Mouse (Mus musculus): ENCODE measurements at regions not wholly inside any gene's neighbourhood (a gene's known extent, or its start where the extent isn't known, plus 50 kb on each side); places are given as distances from the start of the nearest gene placed in this dataset.

- Histone ChIP-seq H3K27ac (ENCODE audit: low read length) (no peak overlapping the region), H3K4me3 (ENCODE audit: low read length) (no peak overlapping the region), H3K36me3 (ENCODE audit: control insufficient read depth, insufficient read depth) (no peaks in the 10 kb centered on the region), H3K9ac (ENCODE audit: low read length) (no peak overlapping the region), H3K4me1 (ENCODE audit: control insufficient read depth, insufficient read depth, low read length) (no peaks in the 10 kb centered on the region; the same call in 1 of the 2 replicates), H3K9me3 (replicated peaks; ENCODE audit: control insufficient read depth, low read length) (no peaks in the 10 kb centered on the region), H3K4me2 (ENCODE audit: low read depth, low read length) (no peak overlapping the region), H3K27me3 (ENCODE audit: control insufficient read depth, insufficient read depth, low read length) (no peaks in the 10 kb centered on the region)
- WGBS = 64% methylated on average over 3 of the region's 3 CpGs
- no peak for ATAC-seq (replicated peaks; ENCODE audit: extremely low read depth, insufficient read depth, low FRiP score)
Measured at GRCm38 (mm10) chr15:67423922-67424321, 923.2 kb upstream of the Lrrc6 start.

- Histone ChIP-seq H3K36me3 (ENCODE audit: control insufficient read depth, insufficient read depth) (no peaks in the 10 kb centered on the region), H3K4me1 (ENCODE audit: control insufficient read depth, insufficient read depth, low read length) (no peaks in the 10 kb centered on the region), H3K9ac (ENCODE audit: low read length) (no peak overlapping the region), H3K4me3 (ENCODE audit: low read length) (no peak overlapping the region), H3K4me2 (ENCODE audit: low read depth, low read length) (no peak overlapping the region), H3K27ac (ENCODE audit: low read length) (no peak overlapping the region), H3K9me3 (replicated peaks; ENCODE audit: control insufficient read depth, low read length) (no peaks in the 10 kb centered on the region), H3K27me3 (ENCODE audit: control insufficient read depth, insufficient read depth, low read length) (no peaks in the 10 kb centered on the region)
- ATAC-seq (replicated peaks; ENCODE audit: extremely low read depth, insufficient read depth, low FRiP score) = no peak
- WGBS = 72% methylated on average over 8 of the region's 8 CpGs
Measured at GRCm38 (mm10) chr15:67422277-67422953, 921.7 kb upstream of the Lrrc6 start.

- no peaks in the 10 kb centered on the region for H3K4me1 ChIP-seq (ENCODE audit: control insufficient read depth, insufficient read depth, low read length)
- no peak for ATAC-seq (replicated peaks; ENCODE audit: extremely low read depth, insufficient read depth, low FRiP score)
- H3K9ac ChIP-seq (ENCODE audit: low read length) = no peak overlapping the region
- no peaks in the 10 kb centered on the region for H3K9me3 ChIP-seq (replicated peaks; ENCODE audit: control insufficient read depth, low read length)
- no peaks in the 10 kb centered on the region for H3K36me3 ChIP-seq (ENCODE audit: control insufficient read depth, insufficient read depth)
- H3K27ac ChIP-seq (ENCODE audit: low read length) = no peak overlapping the region
- H3K27me3 ChIP-seq (ENCODE audit: control insufficient read depth, insufficient read depth, low read length) = no peaks in the 10 kb centered on the region
- no peak overlapping the region for H3K4me2 ChIP-seq (ENCODE audit: low read depth, low read length)
- H3K4me3 ChIP-seq (ENCODE audit: low read length) = no peak overlapping the region
- 59% methylated on average over 6 of the region's 6 CpGs for WGBS
Measured at GRCm38 (mm10) chr15:67420776-67421175, 920.1 kb upstream of the Lrrc6 start.

- H3K4me2 ChIP-seq (ENCODE audit: low read depth, low read length) = no peak overlapping the region
- 96% methylated on average over 1 of the region's 1 CpGs for WGBS
- no peaks in the 10 kb centered on the region for H3K4me1 ChIP-seq (ENCODE audit: control insufficient read depth, insufficient read depth, low read length)
- no peak overlapping the region for H3K4me3 ChIP-seq (ENCODE audit: low read length)
- H3K9ac ChIP-seq (ENCODE audit: low read length) = no peak overlapping the region
- no peak for ATAC-seq (replicated peaks; ENCODE audit: extremely low read depth, insufficient read depth, low FRiP score)
- H3K27ac ChIP-seq (ENCODE audit: low read length) = no peak overlapping the region
- no peaks in the 10 kb centered on the region for H3K27me3 ChIP-seq (ENCODE audit: control insufficient read depth, insufficient read depth, low read length)
- H3K9me3 ChIP-seq (replicated peaks; ENCODE audit: control insufficient read depth, low read length) = no peaks in the 10 kb centered on the region
- no peaks in the 10 kb centered on the region for H3K36me3 ChIP-seq (ENCODE audit: control insufficient read depth, insufficient read depth)
Measured at GRCm38 (mm10) chr15:67419733-67420132, 919.0 kb upstream of the Lrrc6 start.

GRCm38 (mm10) chr15:67417742-67418163, 917.0 kb upstream of the Lrrc6 start:
- Histone ChIP-seq H3K27ac (ENCODE audit: low read length) (no peak overlapping the region), H3K4me1 (ENCODE audit: control insufficient read depth, insufficient read depth, low read length) (no peaks in the 10 kb centered on the region), H3K9ac (ENCODE audit: low read length) (no peak overlapping the region), H3K4me3 (ENCODE audit: low read length) (no peak overlapping the region), H3K27me3 (ENCODE audit: control insufficient read depth, insufficient read depth, low read length) (no peaks in the 10 kb centered on the region), H3K9me3 (replicated peaks; ENCODE audit: control insufficient read depth, low read length) (no peaks in the 10 kb centered on the region), H3K36me3 (ENCODE audit: control insufficient read depth, insufficient read depth) (no peaks in the 10 kb centered on the region), H3K4me2 (ENCODE audit: low read depth, low read length) (no peak overlapping the region)
- WGBS = 63% methylated on average over 2 of the region's 2 CpGs
- no peak for ATAC-seq (replicated peaks; ENCODE audit: extremely low read depth, insufficient read depth, low FRiP score)

- H3K4me3 ChIP-seq (ENCODE audit: low read length) = no peak overlapping the region
- H3K4me1 ChIP-seq (ENCODE audit: control insufficient read depth, insufficient read depth, low read length) = no peaks in the 10 kb centered on the region
- no peaks in the 10 kb centered on the region for H3K27me3 ChIP-seq (ENCODE audit: control insufficient read depth, insufficient read depth, low read length)
- 69% methylated on average over 2 of the region's 2 CpGs for WGBS
- ATAC-seq (replicated peaks; ENCODE audit: extremely low read depth, insufficient read depth, low FRiP score) = no peak
- H3K9me3 ChIP-seq (replicated peaks; ENCODE audit: control insufficient read depth, low read length) = no peaks in the 10 kb centered on the region
- H3K27ac ChIP-seq (ENCODE audit: low read length) = no peak overlapping the region
- H3K9ac ChIP-seq (ENCODE audit: low read length) = no peak overlapping the region
- H3K36me3 ChIP-seq (ENCODE audit: control insufficient read depth, insufficient read depth) = no peaks in the 10 kb centered on the region
- H3K4me2 ChIP-seq (ENCODE audit: low read depth, low read length) = no peak overlapping the region
Measured at GRCm38 (mm10) chr15:67415840-67416239, 915.1 kb upstream of the Lrrc6 start.

- 64% methylated on average over 3 of the region's 3 CpGs for WGBS
- no peaks in the 10 kb centered on the region for H3K27me3 ChIP-seq (ENCODE audit: control insufficient read depth, insufficient read depth, low read length)
- H3K4me2 ChIP-seq (ENCODE audit: low read depth, low read length) = no peak overlapping the region
- no peak overlapping the region for H3K9ac ChIP-seq (ENCODE audit: low read length)
- H3K4me3 ChIP-seq (ENCODE audit: low read length) = no peak overlapping the region
- no peak for ATAC-seq (replicated peaks; ENCODE audit: extremely low read depth, insufficient read depth, low FRiP score)
- no peaks in the 10 kb centered on the region for H3K9me3 ChIP-seq (replicated peaks; ENCODE audit: control insufficient read depth, low read length)
- H3K4me1 ChIP-seq (ENCODE audit: control insufficient read depth, insufficient read depth, low read length) = no peaks in the 10 kb centered on the region
- no peak overlapping the region for H3K27ac ChIP-seq (ENCODE audit: low read length)
- no peaks in the 10 kb centered on the region for H3K36me3 ChIP-seq (ENCODE audit: control insufficient read depth, insufficient read depth)
Measured at GRCm38 (mm10) chr15:67414371-67414930, 913.7 kb upstream of the Lrrc6 start.

GRCm38 (mm10) chr15:67413581-67413980, 912.9 kb upstream of the Lrrc6 start:
- WGBS = 75% methylated on average over 3 of the region's 3 CpGs
- Histone ChIP-seq H3K27ac (ENCODE audit: low read length) (no peak overlapping the region), H3K36me3 (ENCODE audit: control insufficient read depth, insufficient read depth) (no peaks in the 10 kb centered on the region), H3K27me3 (ENCODE audit: control insufficient read depth, insufficient read depth, low read length) (no peaks in the 10 kb centered on the region), H3K4me1 (ENCODE audit: control insufficient read depth, insufficient read depth, low read length) (no peaks in the 10 kb centered on the region), H3K9ac (ENCODE audit: low read length) (no peak overlapping the region), H3K9me3 (replicated peaks; ENCODE audit: control insufficient read depth, low read length) (no peaks in the 10 kb centered on the region), H3K4me3 (ENCODE audit: low read length) (no peak overlapping the region), H3K4me2 (ENCODE audit: low read depth, low read length) (no peak overlapping the region)
- ATAC-seq (replicated peaks; ENCODE audit: extremely low read depth, insufficient read depth, low FRiP score) = no peak

- no peaks in the 10 kb centered on the region for H3K9me3 ChIP-seq (replicated peaks; ENCODE audit: control insufficient read depth, low read length)
- H3K27ac ChIP-seq (ENCODE audit: low read length) = no peak overlapping the region
- H3K36me3 ChIP-seq (ENCODE audit: control insufficient read depth, insufficient read depth) = no peaks in the 10 kb centered on the region
- H3K9ac ChIP-seq (ENCODE audit: low read length) = no peak overlapping the region
- no peak overlapping the region for H3K4me2 ChIP-seq (ENCODE audit: low read depth, low read length)
- no peak for ATAC-seq (replicated peaks; ENCODE audit: extremely low read depth, insufficient read depth, low FRiP score)
- no peak overlapping the region for H3K4me3 ChIP-seq (ENCODE audit: low read length)
- no peaks in the 10 kb centered on the region for H3K4me1 ChIP-seq (ENCODE audit: control insufficient read depth, insufficient read depth, low read length)
- no peaks in the 10 kb centered on the region for H3K27me3 ChIP-seq (ENCODE audit: control insufficient read depth, insufficient read depth, low read length)
- WGBS = 87% methylated on average over 1 of the region's 1 CpGs
Measured at GRCm38 (mm10) chr15:67412394-67412793, 911.7 kb upstream of the Lrrc6 start.
